Mouse (Mus musculus) C2C12 (cell line): ENCODE measurements at regions not wholly inside any gene's neighbourhood (a gene's known extent, or its start where the extent isn't known, plus 50 kb on each side); places are given as distances from the start of the nearest gene placed in this dataset.

Experiments
- H3K27me3 ChIP-seq: one replicate; pipeline ENCODE4 v1.6.1; 2011; ENCODE audit not compliant: control insufficient read depth, insufficient read depth, insufficient read length
- H3K36me3 ChIP-seq: one replicate; pipeline ENCODE4 v1.6.1; 2011; ENCODE audit not compliant: control insufficient read depth, insufficient read depth
- H3K4me3 ChIP-seq: one replicate; pipeline ENCODE4 v1.5.1; 2011; ENCODE audit warnings: mild to moderate bottlenecking, control low read depth; ENCODE audit not compliant: poor library complexity, insufficient read depth, severe bottlenecking
- H3K79me2 ChIP-seq: one replicate; pipeline ENCODE4 v1.6.1; 2011; ENCODE audit not compliant: control insufficient read depth, insufficient read depth
- H3K79me3 ChIP-seq: one replicate; pipeline ENCODE4 v1.6.1; 2011; ENCODE audit warnings: low read depth, control low read depth
- H3ac ChIP-seq: one replicate; pipeline ENCODE3; 2011; ENCODE audit warnings: low read depth; ENCODE audit not compliant: control insufficient read depth, insufficient read length
- CEBPB ChIP-seq: IDR thresholded peaks from one replicate; pipeline ENCODE4 v1.6.1; 2011; ENCODE audit warnings: low read depth, mild to moderate bottlenecking, control low read depth, moderate library complexity
- CTCF ChIP-seq: IDR thresholded peaks from one replicate; pipeline ENCODE4 v1.5.1; 2011; ENCODE audit not compliant: control insufficient read depth, insufficient read depth, insufficient read length
- FOSL1 ChIP-seq: IDR thresholded peaks from one replicate; pipeline ENCODE4 v1.8.0; 2011; ENCODE audit warnings: mild to moderate bottlenecking, low read length; ENCODE audit not compliant: poor library complexity, insufficient read depth, severe bottlenecking
- MAX ChIP-seq: IDR thresholded peaks from one replicate; pipeline ENCODE4 v1.6.1; 2011; ENCODE audit warnings: mild to moderate bottlenecking, control low read depth
- MYOD1 ChIP-seq: IDR thresholded peaks from one replicate; pipeline ENCODE4 v1.6.1; 2011; ENCODE audit warnings: low read depth; ENCODE audit not compliant: control insufficient read depth, insufficient read length
- MYOG ChIP-seq: IDR thresholded peaks from one replicate; pipeline ENCODE4 v1.6.1; 2011; ENCODE audit not compliant: control insufficient read depth, insufficient read length; ENCODE audit errors: extremely low read depth
- USF1 ChIP-seq: IDR thresholded peaks from one replicate; pipeline ENCODE4 v1.6.1; 2011; ENCODE audit warnings: low read depth, mild to moderate bottlenecking, control low read depth, moderate library complexity

- no peak overlapping the region for H3K4me3 ChIP-seq
Observed at GRCm38 (mm10) chr4:4708261-4708660, 84.9 kb downstream of the Impad1 start.

GRCm38 (mm10) chr4:4699102-4699501 is 94.1 kb downstream of the Impad1 start:
- Histone ChIP-seq H3K4me3 (no peak overlapping the region), H3ac (no peak overlapping the region), H3K36me3 (no peaks in the 10 kb centered on the region), H3K79me2 (no peaks in the 10 kb centered on the region), H3K79me3 (no peaks in the 10 kb centered on the region), H3K27me3 (no peaks in the 10 kb centered on the region)
- no peak for TF ChIP-seq USF1
- no peak for TF ChIP-seq MAX
- TF ChIP-seq CEBPB = no peak
- no peak for TF ChIP-seq MYOD1

More at GRCm38 (mm10) chr4:4708261-4708660, 84.9 kb downstream of the Impad1 start:
- Histone ChIP-seq H3K79me2 (no peaks in the 10 kb centered on the region), H3K27me3 (no peaks in the 10 kb centered on the region), H3K36me3 (no peaks in the 10 kb centered on the region), H3K79me3 (no peaks in the 10 kb centered on the region), H3ac (no peak overlapping the region)
- TF ChIP-seq CTCF (no peak), CEBPB (no peak), FOSL1 (no peak)

- TF ChIP-seq MYOG (no peak), USF1 (no peak), CEBPB (no peak), MYOD1 (no peak), MAX (no peak), FOSL1 (no peak), CTCF (no peak)
- Histone ChIP-seq H3ac (no peak overlapping the region), H3K4me3 (no peak overlapping the region), H3K79me2 (no peaks in the 10 kb centered on the region), H3K27me3 (no peaks in the 10 kb centered on the region), H3K79me3 (no peaks in the 10 kb centered on the region), H3K36me3 (no peaks in the 10 kb centered on the region)
Observed at GRCm38 (mm10) chr4:4695413-4695812, 97.7 kb downstream of the Impad1 start.

- H3K36me3 ChIP-seq = no peaks in the 10 kb centered on the region
- no peaks in the 10 kb centered on the region for H3K27me3 ChIP-seq
- no peaks in the 10 kb centered on the region for H3K79me2 ChIP-seq
- no peak overlapping the region for H3K4me3 ChIP-seq
- H3ac ChIP-seq = no peak overlapping the region
- TF ChIP-seq MYOG (no peak), CTCF (no peak), MAX (no peak), FOSL1 (no peak), CEBPB (no peak), MYOD1 (no peak), USF1 (no peak)
- no peaks in the 10 kb centered on the region for H3K79me3 ChIP-seq
Observed at GRCm38 (mm10) chr4:4686920-4687319, 106.2 kb downstream of the Impad1 start.

GRCm38 (mm10) chr4:4674607-4675006 is 118.5 kb downstream of the Impad1 start:
- TF ChIP-seq CTCF = no peak
- no peak for TF ChIP-seq MYOG
- TF ChIP-seq CEBPB = no peak
- Histone ChIP-seq H3K27me3 (no peaks in the 10 kb centered on the region), H3K79me2 (no peaks in the 10 kb centered on the region), H3K36me3 (no peaks in the 10 kb centered on the region), H3K4me3 (no peak overlapping the region), H3ac (no peak overlapping the region), H3K79me3 (no peaks in the 10 kb centered on the region)

GRCm38 (mm10) chr4:4650251-4650650 is 142.9 kb downstream of the Impad1 start:
- TF ChIP-seq MYOG (no peak), FOSL1 (no peak), USF1 (no peak), CTCF (no peak)
- no peaks in the 10 kb centered on the region for H3K36me3 ChIP-seq
- no peak overlapping the region for H3K4me3 ChIP-seq
- no peak overlapping the region for H3ac ChIP-seq
- no peaks in the 10 kb centered on the region for H3K79me2 ChIP-seq
- no peaks in the 10 kb centered on the region for H3K79me3 ChIP-seq
- H3K27me3 ChIP-seq = no peaks in the 10 kb centered on the region

- TF ChIP-seq CTCF = no peak
- TF ChIP-seq USF1 = no peak
- TF ChIP-seq MYOG = no peak
- no peak for TF ChIP-seq MAX
- no peak for TF ChIP-seq MYOD1
- no peak for TF ChIP-seq CEBPB
- TF ChIP-seq FOSL1 = no peak
- H3K27me3 ChIP-seq = no peaks in the 10 kb centered on the region
- no peaks in the 10 kb centered on the region for H3K36me3 ChIP-seq
- no peaks in the 10 kb centered on the region for H3K79me2 ChIP-seq
- H3ac ChIP-seq = no peak overlapping the region
- no peaks in the 10 kb centered on the region for H3K79me3 ChIP-seq
- H3K4me3 ChIP-seq = no peak overlapping the region
Observed at GRCm38 (mm10) chr4:4645264-4645663, 147.9 kb downstream of the Impad1 start.
